Mouse (Mus musculus): Measurements from ENCODE around the gene Catsperd. TPM values are rescaled to one million over a fixed set of nuclear protein-coding genes. Genes with fewer than 3 reads are reported as not detected.

The Catsperd gene
- polyA plus RNA-seq (2012; rRNA removed): 2.6 and 2.7 TPM in 2 replicates

DNA sequence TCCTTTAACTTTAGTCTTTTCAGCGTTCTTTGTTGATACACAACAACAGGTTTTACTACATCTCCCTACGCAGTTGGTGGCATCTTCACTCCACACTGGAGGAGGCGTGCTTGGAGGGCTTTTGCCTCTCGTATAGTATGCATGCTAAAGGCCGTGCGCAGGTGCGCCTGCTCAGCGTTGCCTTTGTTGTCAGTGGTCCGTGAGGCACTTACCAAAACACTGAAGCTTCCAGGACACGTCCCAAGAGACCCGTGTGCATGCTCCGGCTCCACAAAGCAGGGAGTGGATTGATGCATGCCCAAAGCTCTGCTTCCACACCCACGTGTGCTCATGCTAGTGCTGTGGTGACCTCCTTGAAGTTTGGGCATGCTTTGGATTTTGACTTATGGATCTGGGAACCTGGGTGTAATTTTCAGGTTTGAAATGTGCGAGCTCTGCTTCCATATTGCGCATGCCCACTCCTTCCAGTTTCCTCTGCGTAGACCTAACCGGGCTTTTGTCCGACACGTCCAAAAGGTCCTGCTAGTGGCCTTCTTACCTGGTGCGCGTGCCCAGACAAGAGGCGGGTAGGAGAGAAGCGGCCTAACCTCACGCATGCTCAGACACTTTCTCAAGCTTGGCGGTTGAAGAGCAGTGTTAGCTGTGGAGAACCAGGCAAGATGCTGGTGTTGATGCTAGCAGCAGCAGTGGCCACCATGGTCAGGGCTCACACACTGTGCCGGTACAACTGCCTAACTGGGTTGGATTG, at the start of gene Catsperd:
Gene Catsperd, plus strand, starts transcription at position 614 of the 748 bp plus-strand sequence.
- Histone ChIP-seq H3K4me3 (ENCODE audit: insufficient read depth, low read length) (peak within 1 kb of the TSS; percentile 35), H3K27ac (ENCODE audit: insufficient read depth, low read length) (no peak within 1 kb of the TSS), H3K4me1 (ENCODE audit: control insufficient read depth, insufficient read depth, low read length) (no peaks in the 10 kb centered on the region)
- TF ChIP-seq CTCF (IDR thresholded peaks at IDR 0.05; ENCODE audit: extremely low read depth, insufficient read depth, low read length): no peak
- TF ChIP-seq POLR2A (IDR thresholded peaks at IDR 0.05; ENCODE audit: extremely low read depth, insufficient read depth, low read length): no peak

- Histone ChIP-seq H3K4me3 (ENCODE audit: insufficient read depth, low read length) (peak overlapping the region; percentile 83), H3K4me1 (ENCODE audit: control insufficient read depth, insufficient read depth, low read length) (peaks cover 14% of the 10 kb centered on the region), H3K27ac (ENCODE audit: insufficient read depth, low read length) (no peak overlapping the region)
- TF ChIP-seq POLR2A (IDR thresholded peaks at IDR 0.05; ENCODE audit: extremely low read depth, insufficient read depth, low read length) (no peak), CTCF (IDR thresholded peaks at IDR 0.05; ENCODE audit: extremely low read depth, insufficient read depth, low read length) (no peak)
These were observed 44.9 kb upstream of the Catsperd start for GRCm38 (mm10) chr17:56583071-56583470.

DNA sequence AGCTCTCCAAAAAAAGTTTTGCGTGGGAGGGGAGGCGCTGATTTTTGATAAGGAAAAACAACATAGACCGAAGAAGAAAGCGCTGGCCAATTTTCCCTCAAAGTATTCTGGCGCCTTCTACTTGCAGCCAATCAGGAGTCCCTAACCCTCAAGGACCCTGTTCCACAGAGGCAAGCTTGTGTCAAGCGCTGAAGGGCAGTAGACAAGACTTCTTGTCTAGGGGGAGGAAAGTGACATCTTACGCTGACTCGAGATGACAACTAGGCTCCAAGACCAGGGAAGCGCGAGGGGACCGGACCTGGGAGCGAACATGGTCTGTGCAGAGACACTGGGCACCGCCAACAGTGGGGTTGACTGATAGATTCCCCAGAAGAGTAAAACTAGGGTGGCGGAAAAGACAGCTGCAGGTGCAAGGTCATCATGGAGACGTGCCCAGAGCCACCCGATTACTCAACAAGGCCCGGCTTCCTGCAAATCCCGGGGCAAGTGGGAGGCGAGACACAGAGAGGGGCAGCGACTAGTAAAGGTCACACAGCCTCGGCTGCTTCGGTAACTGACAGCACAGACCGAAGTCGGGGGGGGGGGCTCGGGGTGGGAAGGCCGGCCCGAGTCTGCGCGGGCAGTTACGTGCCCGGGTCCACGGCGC, 44.2 kb upstream of the Catsperd start:
- H3K27ac ChIP-seq (ENCODE audit: insufficient read depth, low read length): peak overlapping the region; percentile 79; the same call in 1 of the 2 replicates
- H3K4me3 ChIP-seq (ENCODE audit: insufficient read depth, low read length): peak overlapping the region; percentile 83
- H3K4me1 ChIP-seq (ENCODE audit: control insufficient read depth, insufficient read depth, low read length): peaks cover 15% of the 10 kb centered on the region
- TF ChIP-seq CTCF (IDR thresholded peaks at IDR 0.05; ENCODE audit: extremely low read depth, insufficient read depth, low read length): no peak
- TF ChIP-seq POLR2A (IDR thresholded peaks at IDR 0.05; ENCODE audit: extremely low read depth, insufficient read depth, low read length): no peak

GRCm38 (mm10) chr17:56584257-56585130, 43.4 kb upstream of the Catsperd start, which contains the start of the genes Safb2 and Safb:
Gene Safb2 (minus strand): TSS chr17:56584585.
Gene Safb (plus strand): TSS chr17:56584825.
- peaks cover 15% of the 10 kb centered on the region for H3K4me1 ChIP-seq (ENCODE audit: control insufficient read depth, insufficient read depth, low read length)

GRCm38 (mm10) chr17:56585171-56585821, 42.6 kb upstream of the Catsperd start:
- Histone ChIP-seq H3K27ac (ENCODE audit: insufficient read depth, low read length) (peak overlapping the region; percentile 79), H3K4me3 (ENCODE audit: insufficient read depth, low read length) (peak overlapping the region; percentile 77), H3K4me1 (ENCODE audit: control insufficient read depth, insufficient read depth, low read length) (peaks cover 15% of the 10 kb centered on the region)
- TF ChIP-seq CTCF (IDR thresholded peaks at IDR 0.05; ENCODE audit: extremely low read depth, insufficient read depth, low read length) (no peak), POLR2A (IDR thresholded peaks at IDR 0.05; ENCODE audit: extremely low read depth, insufficient read depth, low read length) (no peak)

More at GRCm38 (mm10) chr17:56584257-56585130, 43.4 kb upstream of the Catsperd start, which contains the start of the genes Safb2 and Safb:
- H3K27ac ChIP-seq (ENCODE audit: insufficient read depth, low read length): peak within 1 kb of the TSS; percentile 79
- H3K4me3 ChIP-seq (ENCODE audit: insufficient read depth, low read length): peak within 1 kb of the TSS; percentile 83
- TF ChIP-seq CTCF (IDR thresholded peaks at IDR 0.05; ENCODE audit: extremely low read depth, insufficient read depth, low read length) (no peak), POLR2A (IDR thresholded peaks at IDR 0.05; ENCODE audit: extremely low read depth, insufficient read depth, low read length) (peak; percentile 90)

- H3K4me1 ChIP-seq (ENCODE audit: control insufficient read depth, insufficient read depth, low read length): peaks cover 17% of the 10 kb centered on the region
- H3K27ac ChIP-seq (ENCODE audit: insufficient read depth, low read length): no peak overlapping the region
- no peak for TF ChIP-seq POLR2A (IDR thresholded peaks at IDR 0.05; ENCODE audit: extremely low read depth, insufficient read depth, low read length)
- no peak for TF ChIP-seq CTCF (IDR thresholded peaks at IDR 0.05; ENCODE audit: extremely low read depth, insufficient read depth, low read length)
- H3K4me3 ChIP-seq (ENCODE audit: insufficient read depth, low read length): no peak overlapping the region
These were observed 40.2 kb upstream of the Catsperd start for GRCm38 (mm10) chr17:56587773-56588172.

GRCm38 (mm10) chr17:56588921-56589320, 39.0 kb upstream of the Catsperd start:
- Histone ChIP-seq H3K27ac (ENCODE audit: insufficient read depth, low read length) (no peak overlapping the region), H3K4me1 (ENCODE audit: control insufficient read depth, insufficient read depth, low read length) (peaks cover 18% of the 10 kb centered on the region), H3K4me3 (ENCODE audit: insufficient read depth, low read length) (no peak overlapping the region)
- TF ChIP-seq POLR2A (IDR thresholded peaks at IDR 0.05; ENCODE audit: extremely low read depth, insufficient read depth, low read length) (no peak), CTCF (IDR thresholded peaks at IDR 0.05; ENCODE audit: extremely low read depth, insufficient read depth, low read length) (no peak)

- TF ChIP-seq CTCF (IDR thresholded peaks at IDR 0.05; ENCODE audit: extremely low read depth, insufficient read depth, low read length): no peak
- no peak for TF ChIP-seq POLR2A (IDR thresholded peaks at IDR 0.05; ENCODE audit: extremely low read depth, insufficient read depth, low read length)
These were observed 35.4 kb upstream of the Catsperd start for GRCm38 (mm10) chr17:56592553-56592952.

More at GRCm38 (mm10) chr17:56592553-56592952, 35.4 kb upstream of the Catsperd start:
- Histone ChIP-seq H3K4me1 (ENCODE audit: control insufficient read depth, insufficient read depth, low read length) (peaks cover 9% of the 10 kb centered on the region), H3K4me3 (ENCODE audit: insufficient read depth, low read length) (no peak overlapping the region), H3K27ac (ENCODE audit: insufficient read depth, low read length) (no peak overlapping the region)
